Mouse (Mus musculus) Patski (cell line): ENCODE data around the gene Dusp18. TPM values are rescaled to one million over a fixed set of nuclear protein-coding genes. Genes with fewer than 3 reads are reported as not detected.

Source experiments
- ATAC-seq: fragments of 100-300 bp; one replicate; pipeline ENCODE4 v1.8.0; 2021
- CTCF ChIA-PET: fragments of 350-600 bp; sonication (Branson Sonifier 250); formaldehyde crosslinking; loops from one replicate; lab custom pipeline; 2022; ENCODE audit warnings: inconsistent platforms; lab: Charles Lee
- POLR2A ChIA-PET: fragments of 350-600 bp; sonication (Branson Sonifier 250); formaldehyde crosslinking; loops from one replicate; lab custom pipeline; 2022; ENCODE audit warnings: antibody characterized with exemption, inconsistent platforms; lab: Charles Lee
- DNase-seq: peaks from one replicate; pipeline ENCODE4 v3.0.0-alpha.2; 2011; ENCODE audit warnings: low read depth, low spot score
- H3K27me3 ChIP-seq: fragments of 371-371 bp; one replicate; pipeline ENCODE4 v1.5.1; 2021
- CTCF ChIP-seq: fragments of 100-300 bp; IDR thresholded peaks from one replicate; pipeline ENCODE4 v1.5.1; 2021
- in situ Hi-C: fragments of 300-500 bp; cut with MboI; formaldehyde crosslinking; loops from 3 replicates; pipeline ENCODE4 v1.11.1; 2018; ENCODE audit warnings: low pct_unique_long_range_greater_than_20kb, mixed read lengths
- polyA plus RNA-seq: library from polyadenylated mRNA; unstranded; gene quantifications from one replicate; pipeline ENCODE4 v1.2.3, GENCODE M21; 2021

Gene Dusp18
- polyA plus RNA-seq, 1 experiment from 2014 or later = 16.4 TPM

GRCm38 (mm10) chr11:3887331-3887730 lies 7.7 kb upstream of the Dusp18 start:
- no peaks in the 10 kb centered on the region for H3K27me3 ChIP-seq
- CTCF ChIA-PET = interaction anchor here (1.5 kb wide), 1 partner anchor 24 kb away, joined by 3 read pairs; no protein-coding TSS in a partner anchor
- no peak for TF ChIP-seq CTCF
- in situ Hi-C loops = loop anchor here (10.0 kb wide), 1 partner anchor 353 kb away; no protein-coding TSS in a partner anchor
- DNase-seq (no peak), ATAC-seq (no peak)
- POLR2A ChIA-PET = interaction anchor here (1.6 kb wide), 1 partner anchor 27 kb away, joined by 4 read pairs; the partner anchor contains the start of gene Slc35e4

- in situ Hi-C loops = no loop called here
- no peak for TF ChIP-seq CTCF
- H3K27me3 ChIP-seq = no peaks in the 10 kb centered on the region
- ChIA-PET CTCF (no interaction called here), POLR2A (interaction anchor here (1.3 kb wide), 1 partner anchor 20 kb away, joined by 3 read pairs; the partner anchor contains the start of gene Slc35e4)
- DNase-seq = no peak
- no peak for ATAC-seq
These were observed 1.1 kb upstream of the Dusp18 start for GRCm38 (mm10) chr11:3893970-3894369.

- ChIA-PET POLR2A (interaction anchor here (1.3 kb wide), 1 partner anchor 19 kb away, joined by 3 read pairs; the partner anchor contains the start of gene Slc35e4), CTCF (interaction anchor here (1.1 to 2.8 kb wide), 3 partner anchors 15 to 89 kb away, joined by 3 to 7 read pairs (median 3); partner anchors contain the start of gene Slc35e4)
- TF ChIP-seq CTCF = no peak
- ATAC-seq (peak; percentile 31), DNase-seq (no peak)
- H3K27me3 ChIP-seq = no peaks in the 10 kb centered on the region
- in situ Hi-C loops = no loop called here
These were observed 418 bp downstream of the Dusp18 start for GRCm38 (mm10) chr11:3895458-3895857.

GRCm38 (mm10) chr11:3895933-3896332 lies 893 bp downstream of the Dusp18 start:
- in situ Hi-C loops = no loop called here
- POLR2A ChIA-PET = no interaction called here
- TF ChIP-seq CTCF = no peak
- DNase-seq (no peak), ATAC-seq (no peak)
- H3K27me3 ChIP-seq = no peaks in the 10 kb centered on the region
- CTCF ChIA-PET = interaction anchor here (1.0 to 2.8 kb wide), 4 partner anchors 16 to 90 kb away, joined by 3 to 7 read pairs (median 4); partner anchors contain the start of gene Slc35e4

- no peak for TF ChIP-seq CTCF
- no peaks in the 10 kb centered on the region for H3K27me3 ChIP-seq
- ChIA-PET POLR2A (no interaction called here), CTCF (interaction anchor here (1.0 to 1.2 kb wide), 2 partner anchors 8 to 10 kb away, joined by 3 read pairs; no protein-coding TSS in a partner anchor)
- in situ Hi-C loops = no loop called here
- ATAC-seq (no peak), DNase-seq (no peak)
These were observed 5.3 kb downstream of the Dusp18 start for GRCm38 (mm10) chr11:3900296-3900695.

- in situ Hi-C loops = no loop called here
- ATAC-seq (no peak), DNase-seq (no peak)
- ChIA-PET POLR2A (interaction anchor here (1.4 to 1.9 kb wide), 2 partner anchors 9 to 11 kb away, joined by 5 to 12 read pairs; partner anchors contain the start of gene Slc35e4), CTCF (interaction anchor here (0.8 to 2.0 kb wide), 6 partner anchors 9 to 22 kb away, joined by 3 to 15 read pairs (median 5); partner anchors contain the start of gene Slc35e4)
- no peaks in the 10 kb centered on the region for H3K27me3 ChIP-seq
- TF ChIP-seq CTCF = no peak
These were observed 7.5 kb downstream of the Dusp18 start for GRCm38 (mm10) chr11:3902516-3902915.

- ChIA-PET CTCF (interaction anchor here (1.1 to 2.0 kb wide), 4 partner anchors 8 to 23 kb away, joined by 3 to 15 read pairs (median 5); partner anchors contain the start of gene Slc35e4), POLR2A (interaction anchor here (0.7 to 1.9 kb wide), 3 partner anchors 8 to 330 kb away, joined by 3 to 12 read pairs (median 5); partner anchors contain the start of gene Slc35e4)
- TF ChIP-seq CTCF = no peak
- ATAC-seq (no peak), DNase-seq (no peak)
- no peaks in the 10 kb centered on the region for H3K27me3 ChIP-seq
- in situ Hi-C loops = no loop called here
These were observed 8.0 kb downstream of the Dusp18 start for GRCm38 (mm10) chr11:3903046-3903445.

GRCm38 (mm10) chr11:3904673-3905072 lies 9.6 kb downstream of the Dusp18 start:
- no peak for ATAC-seq

GRCm38 (mm10) chr11:3905446-3905845 lies 10.4 kb downstream of the Dusp18 start:
- no peak for DNase-seq
- ChIA-PET CTCF (interaction anchor here (1.7 to 1.9 kb wide), 2 partner anchors 9 to 16 kb away, joined by 5 to 7 read pairs; partner anchors contain the start of gene Slc35e4), POLR2A (no interaction called here)
- in situ Hi-C loops = no loop called here
- H3K27me3 ChIP-seq = no peaks in the 10 kb centered on the region
- TF ChIP-seq CTCF = no peak
- peak; percentile 34 for ATAC-seq

More at GRCm38 (mm10) chr11:3904673-3905072, 9.6 kb downstream of the Dusp18 start:
- POLR2A ChIA-PET = no interaction called here
- H3K27me3 ChIP-seq = no peaks in the 10 kb centered on the region
- no peak for DNase-seq
- in situ Hi-C loops = no loop called here
- no peak for TF ChIP-seq CTCF
- CTCF ChIA-PET = interaction anchor here (1.9 kb wide), 1 partner anchor 9 kb away, joined by 7 read pairs; the partner anchor contains the start of gene Slc35e4

- in situ Hi-C loops = no loop called here
- DNase-seq = no peak
- POLR2A ChIA-PET = no interaction called here
- H3K27me3 ChIP-seq = no peaks in the 10 kb centered on the region
- no peak for TF ChIP-seq CTCF
- ATAC-seq = no peak
- CTCF ChIA-PET = no interaction called here
These were observed 14.2 kb downstream of the Dusp18 start for GRCm38 (mm10) chr11:3909236-3909635.
